Mouse (Mus musculus): ENCODE results near the gene Anks1. TPM values are rescaled to one million over a fixed set of nuclear protein-coding genes. Genes with fewer than 3 reads are reported as not detected.
"Not testable (repeated sequence)": the region's sequence is repeated elsewhere in the genome, so short reads cannot be mapped to it uniquely, and the experiment has no call there.

Anks1 gene
- total RNA-seq, 2 experiments from 2014 or later: 75.5 to 79.3 TPM

GRCm38 (mm10) chr17:27960128-27961111 is 51.3 kb downstream of the Anks1 start:
- intact Hi-C loops (cut with DNase I): no loop called here
- DNase-seq: no peak

GRCm38 (mm10) chr17:27963120-27963519 is 54.0 kb downstream of the Anks1 start:
- DNase-seq; intact Hi-C loops (cut with DNase I): not testable (repeated sequence)

GRCm38 (mm10) chr17:27964607-27965006 is 55.5 kb downstream of the Anks1 start:
- no peak for DNase-seq
- intact Hi-C loops (cut with DNase I): no loop called here

- intact Hi-C loops (cut with DNase I): no loop called here
- no peak for DNase-seq
Measured at GRCm38 (mm10) chr17:27965292-27965691, 56.2 kb downstream of the Anks1 start.

- intact Hi-C loops (cut with DNase I): no loop called here
- no peak for DNase-seq
Measured at GRCm38 (mm10) chr17:27966056-27966455, 57.0 kb downstream of the Anks1 start.

- DNase-seq: no peak
- intact Hi-C loops (cut with DNase I): no loop called here
Measured at GRCm38 (mm10) chr17:27966508-27967021, 57.5 kb downstream of the Anks1 start.

GRCm38 (mm10) chr17:27967529-27967928 is 58.4 kb downstream of the Anks1 start:
- intact Hi-C loops (cut with DNase I): no loop called here

GRCm38 (mm10) chr17:27968033-27968750 is 59.1 kb downstream of the Anks1 start:
- intact Hi-C loops (cut with DNase I): no loop called here
- peak; percentile 41 to 43 for DNase-seq

More at GRCm38 (mm10) chr17:27967529-27967928, 58.4 kb downstream of the Anks1 start:
- no peak for DNase-seq

GRCm38 (mm10) chr17:27968903-27969302 is 59.8 kb downstream of the Anks1 start:
- intact Hi-C loops (cut with DNase I): no loop called here
- DNase-seq: no peak

- intact Hi-C loops (cut with DNase I): no loop called here
Measured at GRCm38 (mm10) chr17:27969365-27969764, 60.3 kb downstream of the Anks1 start.

GRCm38 (mm10) chr17:27969896-27970295 is 60.8 kb downstream of the Anks1 start:
- intact Hi-C loops (cut with DNase I): no loop called here
- DNase-seq: no peak

More at GRCm38 (mm10) chr17:27969365-27969764, 60.3 kb downstream of the Anks1 start:
- peak; percentile 41 to 51 for DNase-seq

GRCm38 (mm10) chr17:27970305-27970704 is 61.2 kb downstream of the Anks1 start:
- no peak for DNase-seq
- intact Hi-C loops (cut with DNase I): no loop called here

GRCm38 (mm10) chr17:27971496-27971895 is 62.4 kb downstream of the Anks1 start:
- intact Hi-C loops (cut with DNase I): no loop called here
- DNase-seq: peak; percentile 77 to 85

GRCm38 (mm10) chr17:27973337-27973736 is 64.2 kb downstream of the Anks1 start:
- intact Hi-C loops (cut with DNase I): no loop called here
- no peak for DNase-seq

GRCm38 (mm10) chr17:27976266-27976665 is 67.2 kb downstream of the Anks1 start:
- intact Hi-C loops (cut with DNase I): no loop called here
- DNase-seq: no peak

- intact Hi-C loops (cut with DNase I): no loop called here
- no peak for DNase-seq
Measured at GRCm38 (mm10) chr17:27977008-27977636, 68.0 kb downstream of the Anks1 start.

GRCm38 (mm10) chr17:27980391-27980955 is 71.4 kb downstream of the Anks1 start:
- intact Hi-C loops (cut with DNase I): no loop called here
- no peak for DNase-seq

- DNase-seq: no peak
- intact Hi-C loops (cut with DNase I): no loop called here
Measured at GRCm38 (mm10) chr17:27981451-27982069, 72.5 kb downstream of the Anks1 start.

GRCm38 (mm10) chr17:27982070-27982457 is 73.0 kb downstream of the Anks1 start:
- intact Hi-C loops (cut with DNase I); DNase-seq: not testable (repeated sequence)

Measured in heart, postnatal 14 days (tissue).